Mouse (Mus musculus): Measurements from ENCODE around the gene Cacna2d1. TPM values are rescaled to one million over a fixed set of nuclear protein-coding genes. Genes with fewer than 3 reads are reported as not detected.
A peak's percentile ranks its signal among the peaks of the same experiment; 100 is the strongest.

Gene Cacna2d1
- polyA plus RNA-seq, 1 experiment: 27.2 TPM

DNA sequence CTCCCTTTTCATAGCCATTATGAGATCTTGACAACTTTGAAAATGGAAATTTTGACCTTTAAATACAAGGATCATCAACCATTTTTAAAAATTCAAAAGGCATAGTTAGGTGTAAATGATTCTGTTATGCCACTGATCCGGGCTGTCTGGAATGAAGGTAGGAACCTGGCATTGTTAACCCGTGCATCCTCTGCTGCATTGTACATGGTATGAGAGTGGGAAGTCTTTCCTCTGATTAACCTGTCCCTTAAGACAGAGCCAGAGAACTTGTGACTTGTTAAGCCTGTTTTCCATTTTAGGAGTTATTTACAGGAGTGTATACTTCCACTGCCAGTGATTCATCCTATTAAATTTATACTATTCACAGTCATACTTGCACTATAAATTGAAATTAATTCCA, 171.2 kb downstream of the Cacna2d1 start:
- H3ac ChIP-seq (ENCODE audit: control insufficient read depth, insufficient read length): no peak overlapping the region
- no peaks in the 10 kb centered on the region for H3K36me3 ChIP-seq (ENCODE audit: control insufficient read depth, insufficient read depth)
- H3K4me3 ChIP-seq: no peak overlapping the region
- no peaks in the 10 kb centered on the region for H3K79me2 ChIP-seq (ENCODE audit: control insufficient read depth, insufficient read depth)
- TF ChIP-seq MAX (IDR thresholded peaks at IDR 0.05; ENCODE audit: low read depth) (no peak), POLR2AphosphoS2 (IDR thresholded peaks at IDR 0.05; ENCODE audit: insufficient read length, low read depth) (no peak), POLR2A (IDR thresholded peaks at IDR 0.05; ENCODE audit: insufficient read length, low read depth) (no peak), MYOG (IDR thresholded peaks at IDR 0.05; ENCODE audit: control insufficient read depth in 1 of 3, insufficient read depth in 1 of 3, insufficient read length in 2 of 3, low read depth in 2 of 3) (no peak), REST (IDR thresholded peaks at IDR 0.05; ENCODE audit: insufficient read depth, insufficient read length) (no peak), E2F4 (IDR thresholded peaks at IDR 0.05; ENCODE audit: insufficient read depth) (no peak), USF1 (IDR thresholded peaks at IDR 0.05; ENCODE audit: low read depth) (no peak), TCF12 (IDR thresholded peaks at IDR 0.05; ENCODE audit: insufficient read depth, poor library complexity, severe bottlenecking) (no peak), CEBPB (IDR thresholded peaks at IDR 0.05; ENCODE audit: insufficient read depth, poor library complexity, severe bottlenecking) (no peak), SRF (IDR thresholded peaks at IDR 0.05; ENCODE audit: control insufficient read depth, insufficient read length, low read depth) (no peak), TCF3 (IDR thresholded peaks at IDR 0.05; ENCODE audit: insufficient read length, low read depth) (no peak), MYOD1 (IDR thresholded peaks at IDR 0.05; ENCODE audit: control insufficient read depth in 1 of 3, insufficient read length in 2 of 3, low read depth in 2 of 3) (no peak)
- no peak overlapping the region for H3K4me2 ChIP-seq (ENCODE audit: low read depth)
- H3K27me3 ChIP-seq (ENCODE audit: control insufficient read depth, insufficient read depth, insufficient read length): no peaks in the 10 kb centered on the region

DNA sequence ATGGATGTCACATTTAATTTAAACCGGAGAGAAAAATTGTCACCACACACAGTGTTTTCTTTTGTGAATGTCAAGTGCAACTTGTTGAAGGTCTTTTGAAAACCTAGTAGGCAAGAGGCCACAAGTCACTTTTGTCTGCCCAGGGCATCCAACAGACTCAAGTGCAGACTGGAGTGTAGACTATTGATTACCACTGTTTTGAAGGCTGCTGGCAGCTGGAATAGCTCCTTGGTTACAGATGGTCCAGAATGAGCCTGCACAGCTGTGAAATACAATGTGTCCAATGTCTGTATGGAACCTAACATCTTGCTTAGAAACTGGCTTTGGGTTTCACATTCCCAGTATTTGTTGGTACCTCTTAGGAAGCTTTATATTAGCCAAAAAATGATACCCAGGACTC, 176.2 kb downstream of the Cacna2d1 start:
- H3K27me3 ChIP-seq (ENCODE audit: control insufficient read depth, insufficient read depth, insufficient read length): no peaks in the 10 kb centered on the region
- no peak overlapping the region for H3ac ChIP-seq (ENCODE audit: control insufficient read depth, insufficient read length)
- H3K4me2 ChIP-seq (ENCODE audit: low read depth): no peak overlapping the region
- no peaks in the 10 kb centered on the region for H3K36me3 ChIP-seq (ENCODE audit: control insufficient read depth, insufficient read depth)
- peak in 2 of 3 experiments; percentile 27 to 82 for TF ChIP-seq MYOD1 (IDR thresholded peaks at IDR 0.05; ENCODE audit: control insufficient read depth in 1 of 3, insufficient read length in 2 of 3, low read depth in 2 of 3)
- no peak for TF ChIP-seq POLR2A (IDR thresholded peaks at IDR 0.05; ENCODE audit: insufficient read length, low read depth)
- H3K79me2 ChIP-seq (ENCODE audit: control insufficient read depth, insufficient read depth): no peaks in the 10 kb centered on the region
- no peak overlapping the region for H3K4me3 ChIP-seq

DNA sequence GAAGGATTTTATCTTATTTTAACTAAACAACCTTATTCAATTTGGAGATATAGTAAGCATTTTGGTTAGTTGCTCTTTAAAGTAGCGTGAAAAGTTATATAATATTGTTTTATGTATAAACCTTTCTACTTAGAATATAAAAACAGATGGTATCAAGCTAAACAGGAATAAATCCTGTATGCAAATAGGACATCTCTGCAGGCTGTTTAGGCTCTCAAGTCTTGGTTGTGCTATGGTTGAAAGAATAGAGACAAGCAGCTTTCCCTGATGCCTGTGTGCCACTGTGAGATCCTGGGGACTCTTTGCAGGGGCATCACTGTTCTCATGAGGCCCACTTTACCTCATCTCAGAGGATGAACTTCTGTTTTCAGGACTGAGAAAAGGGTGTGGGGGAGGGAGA, 179.4 kb downstream of the Cacna2d1 start:
- Histone ChIP-seq H3K36me3 (ENCODE audit: control insufficient read depth, insufficient read depth) (no peaks in the 10 kb centered on the region), H3ac (ENCODE audit: control insufficient read depth, insufficient read length) (no peak overlapping the region), H3K4me2 (ENCODE audit: low read depth) (no peak overlapping the region), H3K27me3 (ENCODE audit: control insufficient read depth, insufficient read depth, insufficient read length) (no peaks in the 10 kb centered on the region), H3K4me3 (no peak overlapping the region), H3K79me2 (ENCODE audit: control insufficient read depth, insufficient read depth) (no peaks in the 10 kb centered on the region)
- TF ChIP-seq E2F4 (IDR thresholded peaks at IDR 0.05; ENCODE audit: insufficient read depth): no peak
- TF ChIP-seq TCF3 (IDR thresholded peaks at IDR 0.05; ENCODE audit: insufficient read length, low read depth): no peak
- TF ChIP-seq MAX (IDR thresholded peaks at IDR 0.05; ENCODE audit: low read depth): no peak
- no peak for TF ChIP-seq POLR2A (IDR thresholded peaks at IDR 0.05; ENCODE audit: insufficient read length, low read depth)
- TF ChIP-seq POLR2AphosphoS2 (IDR thresholded peaks at IDR 0.05; ENCODE audit: insufficient read length, low read depth): no peak
- no peak for TF ChIP-seq MYOG (IDR thresholded peaks at IDR 0.05; ENCODE audit: control insufficient read depth in 1 of 3, insufficient read depth in 1 of 3, insufficient read length in 2 of 3, low read depth in 2 of 3)
- TF ChIP-seq SRF (IDR thresholded peaks at IDR 0.05; ENCODE audit: control insufficient read depth, insufficient read length, low read depth): no peak
- no peak for TF ChIP-seq REST (IDR thresholded peaks at IDR 0.05; ENCODE audit: insufficient read depth, insufficient read length)

DNA sequence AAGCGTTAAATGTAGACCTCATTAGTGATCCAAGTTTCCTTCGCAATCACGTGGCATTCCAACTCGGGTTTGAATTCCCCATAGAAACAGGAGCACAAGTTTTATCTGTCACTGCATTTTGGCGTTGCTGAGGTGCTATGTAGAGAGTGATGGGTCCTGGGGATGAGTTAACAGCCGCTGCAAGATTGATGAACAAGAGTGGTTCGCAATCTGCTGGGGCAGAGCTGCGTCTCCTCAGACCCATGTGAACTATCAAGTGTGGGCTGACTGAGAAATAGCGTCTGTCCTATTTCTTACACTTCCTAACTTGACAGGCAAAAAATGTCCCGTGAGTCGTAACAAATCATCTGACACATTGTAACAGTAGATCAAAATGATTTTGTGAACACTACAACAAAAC, 186.8 kb downstream of the Cacna2d1 start:
- Histone ChIP-seq H3K4me2 (ENCODE audit: low read depth) (no peak overlapping the region), H3ac (ENCODE audit: control insufficient read depth, insufficient read length) (no peak overlapping the region)

DNA sequence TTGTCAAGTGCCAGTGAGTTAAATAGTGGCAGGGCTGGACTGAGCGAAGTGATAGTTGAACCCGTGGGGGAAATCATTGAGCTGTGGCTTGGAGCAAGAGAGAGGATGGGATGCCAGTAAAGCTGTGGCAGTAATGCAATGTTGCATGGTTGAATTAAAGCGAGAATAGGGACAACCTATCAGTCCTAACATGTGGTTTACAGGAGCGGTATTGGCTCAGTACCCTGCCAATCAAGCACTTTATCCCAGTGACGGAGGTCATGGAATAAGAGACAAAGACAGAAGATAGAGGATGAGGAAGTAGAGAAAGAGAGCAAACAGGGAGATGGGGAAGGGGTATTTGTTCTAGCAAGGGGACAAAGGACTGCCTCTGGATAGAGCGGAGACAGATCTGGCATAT, 187.6 kb downstream of the Cacna2d1 start:
- H3ac ChIP-seq (ENCODE audit: control insufficient read depth, insufficient read length): no peak overlapping the region
- TF ChIP-seq POLR2AphosphoS2 (IDR thresholded peaks at IDR 0.05; ENCODE audit: insufficient read length, low read depth) (no peak), MYOG (IDR thresholded peaks at IDR 0.05; ENCODE audit: control insufficient read depth in 1 of 3, insufficient read depth in 1 of 3, insufficient read length in 2 of 3, low read depth in 2 of 3) (no peak), USF1 (IDR thresholded peaks at IDR 0.05; ENCODE audit: low read depth) (no peak), SRF (IDR thresholded peaks at IDR 0.05; ENCODE audit: control insufficient read depth, insufficient read length, low read depth) (no peak), REST (IDR thresholded peaks at IDR 0.05; ENCODE audit: insufficient read depth, insufficient read length) (no peak), MAX (IDR thresholded peaks at IDR 0.05; ENCODE audit: low read depth) (no peak)
- H3K4me3 ChIP-seq: no peak overlapping the region
- H3K79me2 ChIP-seq (ENCODE audit: control insufficient read depth, insufficient read depth): peaks cover 3% of the 10 kb centered on the region
- no peaks in the 10 kb centered on the region for H3K27me3 ChIP-seq (ENCODE audit: control insufficient read depth, insufficient read depth, insufficient read length)
- no peaks in the 10 kb centered on the region for H3K36me3 ChIP-seq (ENCODE audit: control insufficient read depth, insufficient read depth)
- H3K4me2 ChIP-seq (ENCODE audit: low read depth): no peak overlapping the region

More for the DNA sequence above, 186.8 kb downstream of the Cacna2d1 start:
- H3K79me2 ChIP-seq (ENCODE audit: control insufficient read depth, insufficient read depth): peaks cover 3% of the 10 kb centered on the region
- TF ChIP-seq TCF3 (IDR thresholded peaks at IDR 0.05; ENCODE audit: insufficient read length, low read depth) (no peak), TCF12 (IDR thresholded peaks at IDR 0.05; ENCODE audit: insufficient read depth, poor library complexity, severe bottlenecking) (no peak), MAX (IDR thresholded peaks at IDR 0.05; ENCODE audit: low read depth) (no peak), USF1 (IDR thresholded peaks at IDR 0.05; ENCODE audit: low read depth) (no peak), E2F4 (IDR thresholded peaks at IDR 0.05; ENCODE audit: insufficient read depth) (no peak), POLR2A (IDR thresholded peaks at IDR 0.05; ENCODE audit: insufficient read length, low read depth) (no peak), CEBPB (IDR thresholded peaks at IDR 0.05; ENCODE audit: insufficient read depth, poor library complexity, severe bottlenecking) (no peak), MYOG (IDR thresholded peaks at IDR 0.05; ENCODE audit: control insufficient read depth in 1 of 3, insufficient read depth in 1 of 3, insufficient read length in 2 of 3, low read depth in 2 of 3) (no peak), POLR2AphosphoS2 (IDR thresholded peaks at IDR 0.05; ENCODE audit: insufficient read length, low read depth) (no peak), REST (IDR thresholded peaks at IDR 0.05; ENCODE audit: insufficient read depth, insufficient read length) (no peak), MYOD1 (IDR thresholded peaks at IDR 0.05; ENCODE audit: control insufficient read depth in 1 of 3, insufficient read length in 2 of 3, low read depth in 2 of 3) (no peak), SRF (IDR thresholded peaks at IDR 0.05; ENCODE audit: control insufficient read depth, insufficient read length, low read depth) (no peak)
- H3K27me3 ChIP-seq (ENCODE audit: control insufficient read depth, insufficient read depth, insufficient read length): no peaks in the 10 kb centered on the region
- H3K4me3 ChIP-seq: no peak overlapping the region
- H3K36me3 ChIP-seq (ENCODE audit: control insufficient read depth, insufficient read depth): no peaks in the 10 kb centered on the region
